Mouse (Mus musculus) MEL (cell line): Measurements from ENCODE around the gene Phf1. TPM values are rescaled to one million over a fixed set of nuclear protein-coding genes. Genes with fewer than 3 reads are reported as not detected.

ENCODE experiments used
- DNase-seq: peaks from one replicate; pipeline ENCODE4 v3.0.0; 2011; ENCODE audit warnings: low read depth, low spot score
- H3K27ac ChIP-seq: 2 replicates; pipeline ENCODE4 v1.5.1; 2012; ENCODE audit warnings: low read depth, mild to moderate bottlenecking, control low read depth, low read length, moderate library complexity; ENCODE audit not compliant: control insufficient read depth
- H3K27me3 ChIP-seq, 2 experiments: fragments of 150-350 bp in 1 of 2; sonication (generic) in 1 of 2; 2 replicates each; pipeline ENCODE4 v1.6.1; 2012; ENCODE audit warnings: low read length in 2 of 2, mild to moderate bottlenecking in 2 of 2, improper control_type of control experiment in 1 of 2, moderate library complexity in 1 of 2; ENCODE audit not compliant: insufficient read depth in 2 of 2, control insufficient read depth in 1 of 2
- H3K36me3 ChIP-seq, 2 experiments: 2 replicates each; pipeline ENCODE4 v1.6.1; 2012 to 2014; ENCODE audit warnings: low read length in 2 of 2, improper control_type of control experiment in 1 of 2, inconsistent platforms in 1 of 2, mild to moderate bottlenecking in 1 of 2; ENCODE audit not compliant: insufficient read depth in 2 of 2, control insufficient read depth in 1 of 2
- H3K4me1 ChIP-seq, 2 experiments: fragments of 150-350 bp in 1 of 2; sonication (generic) in 1 of 2; 2 replicates each; pipeline ENCODE4 v1.6.1; 2012; ENCODE audit warnings: low read length in 2 of 2, improper control_type of control experiment in 1 of 2, mild to moderate bottlenecking in 1 of 2; ENCODE audit not compliant: insufficient read depth in 2 of 2, control insufficient read depth in 1 of 2
- H3K4me3 ChIP-seq, 2 experiments: fragments of 150-350 bp in 1 of 2; sonication (generic) in 1 of 2; 2 replicates each; pipeline ENCODE4 v1.5.1; 2012; ENCODE audit warnings: low read depth in 2 of 2, low read length in 2 of 2, mild to moderate bottlenecking in 2 of 2, moderate library complexity in 2 of 2, control low read depth in 1 of 2, improper control_type of control experiment in 1 of 2; ENCODE audit not compliant: control insufficient read depth in 1 of 2, insufficient read depth in 1 of 2
- H3K79me2 ChIP-seq: 2 replicates; pipeline ENCODE4 v1.6.1; 2012; ENCODE audit warnings: mild to moderate bottlenecking, low read length, moderate library complexity; ENCODE audit not compliant: control insufficient read depth, poor library complexity, insufficient read depth
- H3K9ac ChIP-seq: 2 replicates; pipeline ENCODE4 v1.6.1; 2012; ENCODE audit warnings: low read depth, mild to moderate bottlenecking, control low read depth, low read length, moderate library complexity; ENCODE audit not compliant: control insufficient read depth, poor library complexity, severe bottlenecking
- H3K9me3 ChIP-seq: fragments of 150-350 bp; sonication (generic); replicated peaks from 2 replicates; pipeline ENCODE4 v1.6.1; 2012; ENCODE audit warnings: mild to moderate bottlenecking, low read length, improper control_type of control experiment, moderate library complexity; ENCODE audit not compliant: insufficient read depth
- BHLHE40 ChIP-seq: IDR thresholded peaks from 2 replicates; pipeline ENCODE4 v1.6.1; 2012; ENCODE audit warnings: low read depth, mild to moderate bottlenecking, inconsistent platforms, low read length, improper control_type of control experiment, borderline replicate concordance
- CHD1 ChIP-seq: IDR thresholded peaks from 2 replicates; pipeline ENCODE4 v1.6.1; 2012; ENCODE audit warnings: low read depth, mild to moderate bottlenecking, inconsistent platforms, low read length, improper control_type of control experiment
- CTCF ChIP-seq, 3 experiments: IDR thresholded peaks in 2 of 3; conservative IDR thresholded peaks in 1 of 3; 2 replicates each; pipeline ENCODE4 v1.5.1; 2011 to 2012; ENCODE audit warnings: low read length in 3 of 3, low read depth in 2 of 3, mild to moderate bottlenecking in 2 of 3, improper control_type of control experiment in 1 of 3, inconsistent platforms in 1 of 3, mixed read lengths in 1 of 3, moderate library complexity in 1 of 3; ENCODE audit not compliant: control insufficient read depth in 1 of 3, insufficient read depth in 1 of 3, poor library complexity in 1 of 3, severe bottlenecking in 1 of 3
- EP300 ChIP-seq, 2 experiments: IDR thresholded peaks; 2 replicates each; pipeline ENCODE4 v1.6.1; 2011; ENCODE audit warnings: improper control_type of control experiment in 2 of 2, low read length in 2 of 2, low read depth in 1 of 2, mild to moderate bottlenecking in 1 of 2
- ETS1 ChIP-seq: IDR thresholded peaks from 2 replicates; pipeline ENCODE4 v1.6.1; 2012; ENCODE audit warnings: low read depth, mild to moderate bottlenecking, inconsistent platforms, low read length, improper control_type of control experiment, moderate library complexity
- GABPA ChIP-seq: IDR thresholded peaks from 2 replicates; pipeline ENCODE4 v1.6.1; 2012; ENCODE audit warnings: low read depth, mild to moderate bottlenecking, inconsistent platforms, low read length, improper control_type of control experiment, moderate library complexity
- HCFC1 ChIP-seq: IDR thresholded peaks from 2 replicates; pipeline ENCODE4 v1.6.1; 2012; ENCODE audit warnings: low read depth, mild to moderate bottlenecking, inconsistent platforms, low read length, improper control_type of control experiment, moderate library complexity
- MAFK ChIP-seq: IDR thresholded peaks from 2 replicates; pipeline ENCODE4 v1.6.1; 2011; ENCODE audit warnings: low read depth, mild to moderate bottlenecking, low read length, improper control_type of control experiment, borderline replicate concordance
- MAX ChIP-seq: IDR thresholded peaks from 2 replicates; pipeline ENCODE4 v1.6.1; 2011; ENCODE audit warnings: low read length, improper control_type of control experiment
- MAZ ChIP-seq: IDR thresholded peaks from 2 replicates; pipeline ENCODE4 v1.6.1; 2012; ENCODE audit warnings: low read depth, mild to moderate bottlenecking, inconsistent platforms, low read length, improper control_type of control experiment
- MEF2A ChIP-seq: IDR thresholded peaks from 2 replicates; pipeline ENCODE4 v1.6.1; 2014; ENCODE audit warnings: low read depth, mild to moderate bottlenecking, inconsistent platforms, low read length, improper control_type of control experiment; ENCODE audit not compliant: poor library complexity, insufficient replicate concordance, severe bottlenecking; ENCODE audit errors: extremely low read depth
- MXI1 ChIP-seq: IDR thresholded peaks from 2 replicates; pipeline ENCODE4 v1.6.1; 2011; ENCODE audit warnings: mild to moderate bottlenecking, low read depth, low read length, improper control_type of control experiment
- MYB ChIP-seq: IDR thresholded peaks from 2 replicates; pipeline ENCODE4 v1.6.1; 2011; ENCODE audit warnings: mild to moderate bottlenecking, low read depth, low read length, improper control_type of control experiment
- MYC ChIP-seq: IDR thresholded peaks from 2 replicates; pipeline ENCODE4 v1.6.1; 2011; ENCODE audit warnings: low read depth, mild to moderate bottlenecking, low read length, improper control_type of control experiment, moderate library complexity
- NELFE ChIP-seq: IDR thresholded peaks from 2 replicates; pipeline ENCODE4 v1.6.1; 2011; ENCODE audit warnings: low read depth, low read length, improper control_type of control experiment
- NRF1 ChIP-seq: IDR thresholded peaks from 2 replicates; pipeline ENCODE4 v1.6.1; 2014; ENCODE audit warnings: low read depth, mild to moderate bottlenecking, inconsistent platforms, low read length, improper control_type of control experiment, moderate library complexity; ENCODE audit not compliant: poor library complexity, insufficient read depth, severe bottlenecking
- POLR2A ChIP-seq, 2 experiments: IDR thresholded peaks; 2 replicates each; pipeline ENCODE4 v1.6.1; 2011 to 2012; ENCODE audit warnings: low read length in 2 of 2, mild to moderate bottlenecking in 2 of 2, control low read depth in 1 of 2, improper control_type of control experiment in 1 of 2, low read depth in 1 of 2, moderate library complexity in 1 of 2; ENCODE audit not compliant: control insufficient read depth in 1 of 2, insufficient read depth in 1 of 2, poor library complexity in 1 of 2
- POLR2AphosphoS2 ChIP-seq: IDR thresholded peaks from 2 replicates; pipeline ENCODE4 v1.6.1; 2011; ENCODE audit warnings: low read length, improper control_type of control experiment
- POLR2AphosphoS5 ChIP-seq: IDR thresholded peaks from 2 replicates; pipeline ENCODE4 v1.6.1; 2012; ENCODE audit warnings: low read depth, borderline replicate concordance, mild to moderate bottlenecking, inconsistent platforms, low read length, moderate library complexity, mixed read lengths
- RAD21 ChIP-seq: IDR thresholded peaks from 2 replicates; pipeline ENCODE4 v1.6.1; 2011; ENCODE audit warnings: mild to moderate bottlenecking, low read depth, low read length, improper control_type of control experiment
- SIN3A ChIP-seq: IDR thresholded peaks from 2 replicates; pipeline ENCODE4 v1.6.1; 2012; ENCODE audit warnings: low read length, improper control_type of control experiment, inconsistent platforms
- SMC3 ChIP-seq: IDR thresholded peaks from 2 replicates; pipeline ENCODE4 v1.6.1; 2011; ENCODE audit warnings: low read depth, low read length, improper control_type of control experiment
- TAL1 ChIP-seq: IDR thresholded peaks from 2 replicates; pipeline ENCODE4 v1.6.1; 2012; ENCODE audit warnings: mild to moderate bottlenecking, inconsistent platforms, low read length, moderate library complexity, mixed read lengths
- TBP ChIP-seq: IDR thresholded peaks from 2 replicates; pipeline ENCODE4 v1.8.0; 2011; ENCODE audit warnings: low read depth, low read length, improper control_type of control experiment
- TCF12 ChIP-seq: IDR thresholded peaks from 2 replicates; pipeline ENCODE4 v1.6.1; 2014; ENCODE audit warnings: low read depth, mild to moderate bottlenecking, inconsistent platforms, low read length, improper control_type of control experiment, moderate library complexity
- UBTF ChIP-seq: IDR thresholded peaks from 2 replicates; pipeline ENCODE4 v1.6.1; 2012; ENCODE audit warnings: low read depth, mild to moderate bottlenecking, inconsistent platforms, low read length, improper control_type of control experiment, moderate library complexity, borderline replicate concordance; ENCODE audit not compliant: insufficient read depth
- USF1 ChIP-seq: IDR thresholded peaks from 2 replicates; pipeline ENCODE4 v1.6.1; 2014; ENCODE audit warnings: low read depth, mild to moderate bottlenecking, inconsistent platforms, low read length, improper control_type of control experiment, moderate library complexity
- USF2 ChIP-seq, 2 experiments: IDR thresholded peaks; 2 replicates each; pipeline ENCODE4 v1.6.1; 2011 to 2012; ENCODE audit warnings: improper control_type of control experiment in 2 of 2, low read length in 2 of 2, borderline replicate concordance in 1 of 2, inconsistent platforms in 1 of 2, low read depth in 1 of 2, mild to moderate bottlenecking in 1 of 2; ENCODE audit not compliant: insufficient read depth in 1 of 2
- ZC3H11A ChIP-seq: IDR thresholded peaks from 2 replicates; pipeline ENCODE4 v1.6.1; 2012; ENCODE audit warnings: low read depth, mild to moderate bottlenecking, inconsistent platforms, low read length, improper control_type of control experiment
- ZMIZ1 ChIP-seq: IDR thresholded peaks from 2 replicates; pipeline ENCODE4 v1.6.1; 2012; ENCODE audit warnings: low read depth, mild to moderate bottlenecking, inconsistent platforms, low read length, improper control_type of control experiment, moderate library complexity
- ZNF384 ChIP-seq: IDR thresholded peaks from 2 replicates; pipeline ENCODE4 v1.6.1; 2012; ENCODE audit warnings: low read depth, mild to moderate bottlenecking, inconsistent platforms, low read length, improper control_type of control experiment
- polyA plus RNA-seq, 2 experiments: library from polyadenylated mRNA; stranded (reverse) in 1 of 2; unstranded in 1 of 2; fragments of >175 nt in 1 of 2; fragments of >200 nt in 1 of 2; gene quantifications; 2 replicates each; pipeline versions ENCODE4 v1.2.1 to v1.2.4; 2012; ENCODE audit warnings: low replicate concordance in 2 of 2, low read depth in 1 of 2; ENCODE audit not compliant: insufficient read length in 2 of 2, insufficient read depth in 1 of 2, missing spikeins in 1 of 2
- total RNA-seq: library from RNA; depleted of rRNA; stranded (reverse); fragments of 300-350 nt; gene quantifications from 2 replicates; pipeline ENCODE4 v1.2.3, GENCODE M21; 2012

The Phf1 gene
- total and polyA plus RNA-seq, 3 experiments, result 2.9 to 9.5 TPM; not detected in 1

DNA sequence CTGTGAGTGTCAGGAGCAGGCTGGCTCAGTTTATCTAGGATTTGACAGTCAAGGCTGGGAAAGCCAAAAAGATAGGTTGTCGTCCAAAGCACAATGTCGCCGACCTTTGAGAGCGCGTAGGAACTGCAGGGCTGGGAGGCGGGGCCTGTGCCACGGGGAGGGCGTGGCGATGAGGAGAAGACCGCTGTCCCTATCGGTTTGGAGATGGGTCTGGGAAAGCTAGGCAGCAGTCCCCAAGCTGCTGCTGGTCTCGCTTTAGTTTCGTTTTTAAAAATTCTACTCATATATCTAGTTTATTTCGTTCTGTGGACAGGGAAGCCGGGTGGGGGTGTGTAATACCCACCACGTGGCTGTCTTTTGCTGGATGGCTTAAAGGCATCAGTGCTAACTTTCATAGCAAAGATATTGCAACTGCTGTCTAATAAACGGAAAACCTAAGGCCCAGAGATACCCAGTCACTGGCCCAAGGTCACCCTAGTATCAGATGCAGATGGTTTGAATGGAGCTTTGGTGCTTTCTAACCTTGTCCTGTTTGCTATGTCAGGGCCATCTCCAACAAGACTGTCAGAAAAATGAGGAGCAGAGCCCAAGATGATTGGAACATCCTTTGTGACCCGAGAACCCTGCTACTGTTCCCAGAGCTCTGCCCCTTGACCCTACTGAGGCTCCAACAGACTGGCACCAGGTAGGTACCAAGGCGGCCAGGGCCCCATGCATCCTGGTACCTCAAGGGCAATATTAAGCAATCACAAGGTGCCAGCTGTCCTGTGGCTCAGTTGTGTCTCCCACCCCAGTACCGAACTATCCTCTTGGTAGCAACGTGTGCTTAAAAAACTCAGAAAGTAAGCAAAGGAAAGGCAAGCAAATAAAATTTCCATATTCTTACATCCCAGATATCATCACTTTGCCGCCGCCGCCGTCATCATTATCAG lies 47.6 kb upstream of the Phf1 start:
- DNase-seq, result peak; percentile 93
- peak overlapping the region; percentile 80 for H3K27ac ChIP-seq

DNA sequence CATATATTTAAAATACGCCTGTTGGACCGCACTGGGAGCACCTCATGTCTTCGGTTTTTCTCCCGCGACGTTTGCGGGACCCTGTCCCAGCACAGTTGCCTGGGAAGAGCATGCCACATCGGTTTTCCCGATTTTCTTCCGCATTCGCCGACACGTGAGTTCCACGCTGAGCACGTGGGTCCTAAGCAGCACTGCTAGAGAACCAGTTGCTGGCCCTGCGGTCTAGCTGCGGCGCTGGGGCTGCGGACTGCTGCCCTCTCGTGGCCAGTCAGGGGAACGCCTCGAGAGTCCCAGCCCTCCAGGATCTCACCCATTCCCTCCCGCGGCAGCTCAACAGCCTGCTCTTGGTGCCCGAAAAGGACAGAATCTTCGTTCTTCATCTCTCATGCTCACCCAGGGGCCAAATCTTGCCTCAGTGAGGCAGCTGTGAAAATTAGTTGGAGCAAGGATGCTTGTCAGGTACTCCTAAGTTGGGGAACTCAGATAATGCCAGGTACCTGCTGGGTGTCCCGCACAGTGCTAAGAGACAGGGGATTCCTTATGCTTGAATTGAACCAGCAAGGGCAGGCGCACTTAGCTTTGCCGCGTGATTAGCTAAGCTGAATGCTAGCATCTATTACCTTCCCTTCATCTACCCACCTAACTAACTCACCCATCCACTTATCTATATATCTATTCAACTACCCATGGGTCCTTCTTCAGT lies 46.7 kb upstream of the Phf1 start:
- Histone ChIP-seq H3K36me3 (peaks cover 0 to 9% of the 10 kb centered on the region in 2 experiments; a peak in 2 of 4 replicates), H3K4me1 (peaks cover 3 to 10% of the 10 kb centered on the region in 2 experiments), H3K4me3 (peak overlapping the region; percentile 88 to 93), H3K9ac (peak overlapping the region; percentile 85), H3K79me2 (peaks cover 28% of the 10 kb centered on the region), H3K9me3 (no peaks in the 10 kb centered on the region), H3K27ac (peak overlapping the region; percentile 80), H3K27me3 (no peaks in the 10 kb centered on the region)
- DNase-seq, result peak; percentile 93
- TF ChIP-seq MYB (no peak), CHD1 (no peak), CTCF (IDR thresholded peaks at IDR 0.05 in 2 of 3, conservative IDR thresholded peaks at IDR 0.05 in 1 of 3; ENCODE audit: control insufficient read depth in 1 of 3, insufficient read depth in 1 of 3, low read depth in 2 of 3, low read length in 3 of 3, poor library complexity in 1 of 3, severe bottlenecking in 1 of 3) (peak; percentile 91 to 98 (median 98)), USF2 (IDR thresholded peaks at IDR 0.05; ENCODE audit: borderline replicate concordance in 1 of 2, insufficient read depth in 1 of 2, low read depth in 1 of 2, low read length in 2 of 2) (peak; percentile 14 to 81; a peak in 2 of 4 replicates), HCFC1 (peak; percentile 72), MYC (peak; percentile 100), UBTF (no peak), ZC3H11A (peak; percentile 89), POLR2A (IDR thresholded peaks at IDR 0.05; ENCODE audit: control insufficient read depth in 1 of 2, insufficient read depth in 1 of 2, low read depth in 1 of 2, low read length in 2 of 2, poor library complexity in 1 of 2) (peak in 1 of 2 experiments; percentile 74; a peak in 2 of 4 replicates), GABPA (no peak), TAL1 (no peak), ZNF384 (no peak), MAZ (no peak; the same call in 1 of the 2 replicates), POLR2AphosphoS5 (no peak), RAD21 (peak; percentile 94), SIN3A (peak; percentile 98)

More for the DNA sequence above, 47.6 kb upstream of the Phf1 start:
- H3K9ac ChIP-seq, result peak overlapping the region; percentile 85
- peak overlapping the region; percentile 88 to 93 for H3K4me3 ChIP-seq
- no peaks in the 10 kb centered on the region for H3K27me3 ChIP-seq
- peaks cover 28% of the 10 kb centered on the region for H3K79me2 ChIP-seq
- no peaks in the 10 kb centered on the region for H3K9me3 ChIP-seq
- TF ChIP-seq POLR2A (IDR thresholded peaks at IDR 0.05; ENCODE audit: control insufficient read depth in 1 of 2, insufficient read depth in 1 of 2, low read depth in 1 of 2, low read length in 2 of 2, poor library complexity in 1 of 2), result peak in 1 of 2 experiments; percentile 91; a peak in 2 of 4 replicates
- TF ChIP-seq NELFE, result peak; percentile 82
- peak; percentile 70; the same call in 1 of the 2 replicates for TF ChIP-seq POLR2AphosphoS2
- peak; percentile 80 for TF ChIP-seq SIN3A
- peak; percentile 74; the same call in 1 of the 2 replicates for TF ChIP-seq MYC
- TF ChIP-seq TBP, result peak; percentile 60
- peak; percentile 53 for TF ChIP-seq ZMIZ1
- TF ChIP-seq ZC3H11A, result peak; percentile 71
- TF ChIP-seq MXI1, result peak; percentile 92
- no peak for TF ChIP-seq MYB
- TF ChIP-seq GABPA, result no peak
- no peak for TF ChIP-seq MAFK
- TF ChIP-seq RAD21, result peak; percentile 79
- no peak for TF ChIP-seq MEF2A
- TF ChIP-seq USF1, result peak; percentile 25; the same call in 1 of the 2 replicates
- TF ChIP-seq HCFC1, result 0 out of 2 replicates have a peak, but pooled peaks have one; percentile 44
- TF ChIP-seq MAZ, result peak; percentile 51
- TF ChIP-seq NRF1, result 0 out of 2 replicates have a peak, but pooled peaks have one; percentile 15
- TF ChIP-seq ETS1, result peak; percentile 59; the same call in 1 of the 2 replicates
- TF ChIP-seq TCF12, result peak; percentile 57
- peak; percentile 28 to 38; a peak in 1 of 4 replicates for TF ChIP-seq EP300 (IDR thresholded peaks at IDR 0.05; ENCODE audit: low read depth in 1 of 2, low read length in 2 of 2)
- TF ChIP-seq SMC3, result peak; percentile 70
- peak; percentile 20 to 78 (median 64); a peak in 5 of 6 replicates for TF ChIP-seq CTCF (IDR thresholded peaks at IDR 0.05 in 2 of 3, conservative IDR thresholded peaks at IDR 0.05 in 1 of 3; ENCODE audit: control insufficient read depth in 1 of 3, insufficient read depth in 1 of 3, low read depth in 2 of 3, low read length in 3 of 3, poor library complexity in 1 of 3, severe bottlenecking in 1 of 3)
- TF ChIP-seq BHLHE40, result no peak
- peak; percentile 70 for TF ChIP-seq MAX
- peaks cover 3 to 10% of the 10 kb centered on the region in 2 experiments for H3K4me1 ChIP-seq
- peaks cover 0 to 9% of the 10 kb centered on the region in 2 experiments; a peak in 3 of 4 replicates for H3K36me3 ChIP-seq
